Mouse (Mus musculus): ENCODE data around the gene Dennd1b. TPM values are rescaled to one million over a fixed set of nuclear protein-coding genes. Genes with fewer than 3 reads are reported as not detected.

Gene Dennd1b
- total and polyA plus RNA-seq, 3 experiments, result 8.0 to 8.9 (median 8.0) TPM

DNA sequence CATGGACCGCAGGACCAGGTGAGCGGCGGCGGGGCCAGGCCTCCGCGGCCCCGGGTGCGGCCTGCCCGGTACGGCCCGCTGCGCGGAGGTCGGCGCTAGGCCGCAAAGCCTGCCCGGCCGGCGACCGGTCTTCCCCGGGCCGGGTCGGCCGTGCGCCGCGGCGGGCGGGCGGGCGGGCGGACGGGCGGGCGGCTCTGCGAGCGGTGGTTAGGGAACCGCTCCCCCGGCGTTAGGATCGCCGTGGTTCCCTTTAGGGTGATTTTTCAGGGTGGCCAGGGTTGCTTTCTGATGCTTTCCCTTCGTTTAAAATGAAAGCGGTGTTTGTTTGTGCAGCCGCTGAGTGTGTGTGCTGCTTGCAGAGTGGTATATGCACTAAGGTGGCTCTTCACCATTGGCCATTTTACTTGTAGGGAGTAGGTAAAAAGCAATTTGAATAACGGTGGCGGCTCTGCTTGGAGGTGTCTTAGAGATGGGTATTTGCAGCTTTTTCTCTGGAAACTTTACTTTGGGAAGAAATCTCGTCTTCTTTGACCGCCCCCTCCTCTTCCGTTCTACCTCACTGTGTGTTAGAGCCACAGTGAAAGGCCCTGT lies 728 bp downstream of the Dennd1b start:
- peak overlapping the region; percentile 80 to 96 (median 91) for H3K4me3 ChIP-seq (replicated peaks in 1 of 3; ENCODE audit: low read depth in 2 of 3, low read length in 2 of 3, poor library complexity in 1 of 3)
- H3K27me3 ChIP-seq (replicated peaks), result peaks cover 2% of the 10 kb centered on the region
- in situ Hi-C loops (cut with MboI; ENCODE audit: low pct_ligation_motif_present, low pct_unique_long_range_greater_than_20kb, low sequenced_read_pairs), result no loop called here
- H3K36me3 ChIP-seq (replicated peaks in 1 of 2; ENCODE audit: control insufficient read depth in 1 of 2, insufficient read depth in 1 of 2, low read length in 1 of 2), result peaks cover 9 to 24% of the 10 kb centered on the region in 2 experiments
- peaks cover 8% of the 10 kb centered on the region for H3K79me2 ChIP-seq (replicated peaks; ENCODE audit: control insufficient read depth, extremely low read depth, insufficient read depth, poor library complexity, severe bottlenecking)
- dilution Hi-C loops (cut with MboI; ENCODE audit: extremely low pct_ligation_motif_present, extremely low pct_unique_long_range_greater_than_20kb, low sequenced_read_pairs), result no loop called here
- DNase-seq (ENCODE audit: extremely low read depth), result peak; percentile 66
- H3K4me2 ChIP-seq (ENCODE audit: insufficient read depth, low read depth, poor library complexity, severe bottlenecking), result peak overlapping the region; percentile 90
- no peaks in the 10 kb centered on the region for H3K9me3 ChIP-seq (replicated peaks; ENCODE audit: low read length)
- H3K27ac ChIP-seq (ENCODE audit: insufficient read depth, low read depth), result peak overlapping the region; percentile 78
- 0 out of 2 replicates have a peak, but pooled peaks have one; percentile 15 for TF ChIP-seq MYC (IDR thresholded peaks at IDR 0.05; ENCODE audit: low read depth, low read length)
- no peak for TF ChIP-seq BHLHE40 (IDR thresholded peaks at IDR 0.05; ENCODE audit: low read depth, low read length)
- TF ChIP-seq MEF2A (IDR thresholded peaks at IDR 0.05; ENCODE audit: borderline replicate concordance, low read depth, low read length), result no peak
- no peak for TF ChIP-seq ZNF384 (IDR thresholded peaks at IDR 0.05; ENCODE audit: low read depth, low read length)
- no peak for TF ChIP-seq MAFK (IDR thresholded peaks at IDR 0.05; ENCODE audit: insufficient replicate concordance, low read length)
- 0 out of 2 replicates have a peak, but pooled peaks have one; percentile 53 for TF ChIP-seq SIN3A (IDR thresholded peaks at IDR 0.05; ENCODE audit: low read length)
- TF ChIP-seq JUN (IDR thresholded peaks at IDR 0.05; ENCODE audit: insufficient read depth, low read depth, low read length), result no peak
- peak; percentile 96 for TF ChIP-seq UBTF (IDR thresholded peaks at IDR 0.05; ENCODE audit: low read depth, low read length)
- no peak; the same call in 1 of the 2 replicates for TF ChIP-seq MAX (IDR thresholded peaks at IDR 0.05; ENCODE audit: low read length)
- no peak; the same call in 1 of the 2 replicates for TF ChIP-seq MXI1 (IDR thresholded peaks at IDR 0.05; ENCODE audit: low read depth, low read length)
- peak; percentile 47; the same call in 1 of the 2 replicates for TF ChIP-seq POLR2A (IDR thresholded peaks at IDR 0.05; ENCODE audit: low read depth, low read length)
- peak; percentile 35; the same call in 1 of the 2 replicates for TF ChIP-seq TCF12 (IDR thresholded peaks at IDR 0.05; ENCODE audit: low read depth, low read length)
- peaks cover 0 to 38% of the 10 kb centered on the region in 2 experiments; a peak in 2 of 4 replicates for H3K4me1 ChIP-seq (ENCODE audit: control insufficient read depth in 1 of 2, insufficient read depth in 2 of 2)
- peak overlapping the region; percentile 96 for H3K9ac ChIP-seq (ENCODE audit: insufficient read depth, low read depth)

DNA sequence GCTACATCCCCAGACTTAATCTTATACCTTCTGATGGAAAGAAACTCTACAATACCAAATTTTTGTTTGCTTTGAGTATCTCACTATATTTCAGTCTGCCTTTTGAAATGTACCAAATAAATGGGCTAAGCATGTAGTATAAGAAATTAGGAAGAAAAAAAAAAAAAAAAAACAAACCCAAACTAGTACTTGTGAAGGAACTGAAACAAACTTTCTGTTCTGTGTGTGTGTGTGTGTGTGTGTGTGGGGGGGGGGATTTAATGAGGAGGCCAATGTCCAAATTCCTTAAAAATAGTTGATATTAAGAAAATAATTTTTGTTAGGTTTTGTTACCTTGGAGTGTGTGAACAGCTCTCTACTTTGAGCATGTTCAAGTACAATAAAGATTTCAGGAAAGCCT lies 1.8 kb downstream of the Dennd1b start:
- no peaks in the 10 kb centered on the region for H3K9me3 ChIP-seq (replicated peaks; ENCODE audit: low read length)

More for the DNA sequence above, 1.8 kb downstream of the Dennd1b start:
- no peak overlapping the region for H3K9ac ChIP-seq (ENCODE audit: insufficient read depth, low read depth)
- dilution Hi-C loops (cut with MboI; ENCODE audit: extremely low pct_ligation_motif_present, extremely low pct_unique_long_range_greater_than_20kb, low sequenced_read_pairs), result no loop called here
- H3K27me3 ChIP-seq (replicated peaks), result peaks cover 2% of the 10 kb centered on the region
- peaks cover 9 to 30% of the 10 kb centered on the region in 2 experiments for H3K36me3 ChIP-seq (replicated peaks in 1 of 2; ENCODE audit: control insufficient read depth in 1 of 2, insufficient read depth in 1 of 2, low read length in 1 of 2)
- in situ Hi-C loops (cut with MboI; ENCODE audit: low pct_ligation_motif_present, low pct_unique_long_range_greater_than_20kb, low sequenced_read_pairs), result no loop called here
- no peak for DNase-seq (ENCODE audit: extremely low read depth)
- peaks cover 0 to 40% of the 10 kb centered on the region in 2 experiments; a peak in 2 of 4 replicates for H3K4me1 ChIP-seq (ENCODE audit: control insufficient read depth in 1 of 2, insufficient read depth in 2 of 2)
- H3K79me2 ChIP-seq (replicated peaks; ENCODE audit: control insufficient read depth, extremely low read depth, insufficient read depth, poor library complexity, severe bottlenecking), result peaks cover 10% of the 10 kb centered on the region
- no peak overlapping the region for H3K27ac ChIP-seq (ENCODE audit: insufficient read depth, low read depth)
- peak overlapping the region in 2 of 3 experiments; percentile 35 to 37 for H3K4me3 ChIP-seq (replicated peaks in 1 of 3; ENCODE audit: low read depth in 2 of 3, low read length in 2 of 3, poor library complexity in 1 of 3)
- H3K4me2 ChIP-seq (ENCODE audit: insufficient read depth, low read depth, poor library complexity, severe bottlenecking), result peak overlapping the region; percentile 47; the same call in 1 of the 2 replicates
- peak; percentile 92 for TF ChIP-seq ZNF384 (IDR thresholded peaks at IDR 0.05; ENCODE audit: low read depth, low read length)
- TF ChIP-seq SMC3 (IDR thresholded peaks at IDR 0.05; ENCODE audit: low read depth, low read length), result no peak
- TF ChIP-seq IRF4 (IDR thresholded peaks at IDR 0.05; ENCODE audit: low read depth, low read length), result peak; percentile 70
